Mouse (Mus musculus) C3H10T1/2 (cell line): ENCODE data around the gene S1pr1. TPM values are rescaled to one million over a fixed set of nuclear protein-coding genes. Genes with fewer than 3 reads are reported as not detected.

Experiments used
- polyA plus RNA-seq, 2 experiments: library from polyadenylated mRNA; unstranded; fragments of >200 nt; fragmentation: generic; extraction: Trizol; gene quantifications; one replicate each; pipeline ENCODE4 v1.2.1; 2012; ENCODE audit warnings: missing spikeins in 2 of 2

Gene S1pr1
- polyA plus RNA-seq, result 10 to 100 TPM in 1 of 2 experiments, 1 to 10 TPM in 1; 1.2 to 17.6 TPM

DNA sequence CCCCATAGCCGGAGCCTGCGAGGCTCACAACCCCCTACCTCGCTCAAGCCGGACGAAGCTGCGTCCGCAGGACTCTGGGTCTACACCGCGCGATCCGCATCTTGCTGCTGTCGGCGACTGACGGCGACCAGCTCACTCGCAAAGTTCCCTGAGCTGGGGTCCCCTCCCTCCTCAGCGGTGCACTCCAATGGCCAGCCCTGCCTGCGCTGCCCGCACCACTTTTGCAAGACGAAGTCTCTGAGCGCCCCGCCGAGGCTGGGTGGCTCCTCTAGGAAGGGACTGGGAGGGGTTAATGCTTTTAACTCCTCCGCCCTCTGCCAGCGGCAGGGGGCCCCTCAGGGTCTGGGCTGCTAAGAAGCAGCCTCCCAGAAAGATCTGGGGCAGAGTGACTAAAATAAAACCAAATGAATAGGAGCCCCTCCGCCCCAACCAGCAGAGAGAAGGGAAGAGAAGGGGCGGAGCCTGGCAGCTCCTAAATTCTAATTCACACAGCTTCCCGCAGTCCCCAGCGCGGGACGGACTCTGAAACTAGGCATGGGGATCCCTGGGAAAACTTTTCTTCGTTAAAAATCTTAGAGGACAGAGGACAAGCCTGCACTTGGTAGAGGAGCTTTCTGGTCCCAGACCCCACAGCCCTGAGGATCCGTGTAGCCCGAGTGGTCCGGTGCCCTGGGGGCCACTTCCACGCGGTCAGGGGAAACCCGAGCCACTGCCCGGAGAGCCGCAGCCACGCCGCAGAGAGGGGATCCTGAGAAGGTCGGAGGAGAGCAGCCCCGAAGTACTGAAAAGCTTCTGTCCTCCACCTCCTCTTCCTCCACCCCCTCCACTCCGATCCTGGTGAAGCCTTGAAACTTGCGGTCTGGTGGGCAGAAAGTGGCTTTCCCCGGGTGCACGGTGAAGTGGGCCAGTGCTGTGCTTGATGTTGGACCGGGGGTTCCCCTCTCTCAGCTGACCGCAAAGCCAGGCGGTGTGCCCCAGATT, at the start of gene S1pr1:
TSS of gene S1pr1 (minus strand) at position 402 of the 981 bp plus-strand sequence.

Other genes with a start within 250 kb of the S1pr1 start
- gene Dph5, start 172.8 kb upstream of the S1pr1 start, polyA plus RNA-seq, result 1 to 10 TPM; 2.1 to 6.2 TPM